Mouse (Mus musculus) kidney, adult 18-20 months (tissue): ENCODE results near the gene Mgat5b.

Experiments used
- DNase-seq: peaks from one replicate; pipeline ENCODE4 v3.0.0; 2021

The Mgat5b gene

GRCm38 (mm10) chr11:116985504-116986385 is 67.1 kb downstream of the Mgat5b start:
- no peak for DNase-seq

DNA sequence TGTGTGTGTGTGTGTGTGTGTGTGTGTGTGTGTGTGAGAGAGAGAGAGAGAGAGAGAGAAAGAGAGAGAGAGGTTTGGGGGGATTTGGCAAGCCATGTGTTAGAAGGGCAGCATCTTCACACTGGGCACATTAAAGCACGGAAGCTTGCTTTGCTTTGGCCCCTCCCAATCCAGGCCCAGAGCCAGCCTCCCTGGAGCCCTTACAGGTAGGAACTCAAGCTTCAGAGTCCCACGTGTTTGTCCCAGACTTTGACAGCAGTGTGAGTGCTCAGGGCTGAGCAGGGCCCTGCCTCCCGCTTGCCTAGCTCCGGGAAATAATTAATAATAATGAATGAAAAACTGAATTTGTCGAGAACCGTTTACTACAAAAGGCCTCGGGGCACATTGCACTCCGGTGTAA is 69.5 kb downstream of the Mgat5b start:
- DNase-seq, result no peak

DNA sequence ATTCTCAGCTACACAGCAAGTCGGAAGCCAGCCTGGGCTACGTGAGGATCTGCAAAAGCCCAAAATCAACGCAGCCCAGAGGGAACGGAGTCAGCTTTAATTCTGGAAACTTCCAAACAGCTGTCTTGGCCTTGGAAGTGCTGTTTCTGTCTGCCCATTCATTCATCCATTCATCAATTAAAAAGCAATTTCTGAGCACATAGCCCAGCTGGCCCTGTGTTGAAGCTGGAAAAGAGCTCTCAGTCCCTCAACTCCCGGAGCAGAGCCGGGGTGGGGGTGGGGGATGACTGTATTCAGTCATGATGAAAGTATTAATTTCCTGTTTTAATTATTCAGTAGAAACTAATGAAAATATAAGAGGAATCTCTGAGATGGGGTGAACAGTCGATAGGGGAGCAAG is 71.6 kb downstream of the Mgat5b start:
- DNase-seq, result no peak

DNA sequence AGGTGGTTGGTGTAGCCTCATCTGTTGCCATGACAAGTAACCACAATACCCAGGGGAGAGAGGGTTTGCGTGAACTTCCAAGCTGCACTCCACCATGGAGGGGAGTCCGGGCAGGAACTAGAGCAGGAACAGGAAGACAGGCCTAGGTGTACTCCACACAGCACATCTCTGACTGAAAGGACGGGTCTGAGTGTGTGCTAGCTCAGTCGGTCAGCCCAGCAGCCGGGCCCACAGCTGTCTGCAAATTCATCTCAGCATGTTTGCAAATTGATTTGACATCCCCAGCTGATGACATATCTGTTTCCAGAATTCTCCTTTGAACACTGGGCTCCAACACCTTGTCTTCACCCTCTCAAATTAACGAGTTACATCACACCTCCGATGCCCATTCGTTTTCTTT is 72.7 kb downstream of the Mgat5b start:
- no peak for DNase-seq

GRCm38 (mm10) chr11:116991964-116992363 is 73.3 kb downstream of the Mgat5b start:
- DNase-seq, result no peak

- peak; percentile 44 for DNase-seq
Measured at GRCm38 (mm10) chr11:116994095-116994582, 75.5 kb downstream of the Mgat5b start.

GRCm38 (mm10) chr11:116996976-116997375 is 78.3 kb downstream of the Mgat5b start:
- no peak for DNase-seq

GRCm38 (mm10) chr11:116998935-116999334 is 80.3 kb downstream of the Mgat5b start:
- no peak for DNase-seq

DNA sequence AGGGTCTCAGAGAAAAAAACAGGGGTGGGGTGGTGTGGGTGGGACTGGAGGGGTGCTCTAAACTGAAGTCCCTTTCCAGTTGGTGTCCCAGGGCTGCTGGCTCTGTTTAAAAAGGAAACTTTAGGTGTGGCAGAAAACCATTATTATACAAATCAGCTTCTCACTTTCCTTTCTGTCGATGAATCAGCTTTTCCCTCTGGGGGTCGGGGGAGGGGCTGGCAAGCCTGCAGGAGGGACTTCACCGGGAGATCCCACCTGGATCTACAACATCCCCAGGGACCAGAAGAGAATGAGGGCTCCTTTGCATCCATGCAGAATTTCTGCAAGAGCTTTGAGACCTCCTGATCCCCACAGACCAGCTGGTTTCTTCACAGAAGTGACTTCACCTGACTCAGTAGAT is 81.6 kb downstream of the Mgat5b start:
- no peak for DNase-seq

GRCm38 (mm10) chr11:117001789-117002188 is 83.1 kb downstream of the Mgat5b start:
- no peak for DNase-seq

- DNase-seq, result no peak
Measured at GRCm38 (mm10) chr11:117003503-117003902, 84.8 kb downstream of the Mgat5b start.

GRCm38 (mm10) chr11:117004277-117004676 is 85.6 kb downstream of the Mgat5b start:
- no peak for DNase-seq

DNA sequence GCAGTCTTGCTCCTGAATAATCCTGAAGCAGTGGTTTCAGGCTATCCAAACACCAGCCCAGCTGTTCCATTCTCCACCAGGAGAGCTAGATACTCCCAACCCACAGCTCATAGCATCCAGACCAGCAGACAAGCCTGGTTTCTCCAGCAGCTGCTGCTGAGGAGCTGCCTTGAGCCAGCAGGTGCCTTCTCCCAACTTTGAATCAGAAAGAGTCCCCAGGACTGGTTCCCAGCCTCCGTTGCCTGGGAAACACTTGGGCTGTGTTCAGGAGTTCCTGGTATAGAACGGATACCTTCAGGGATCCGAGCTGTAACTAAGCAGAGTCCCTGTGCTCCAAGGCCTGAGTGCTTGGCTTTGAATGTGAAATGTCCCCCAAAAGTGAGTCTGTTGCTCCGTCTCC is 98.8 kb downstream of the Mgat5b start:
- DNase-seq, result no peak

DNA sequence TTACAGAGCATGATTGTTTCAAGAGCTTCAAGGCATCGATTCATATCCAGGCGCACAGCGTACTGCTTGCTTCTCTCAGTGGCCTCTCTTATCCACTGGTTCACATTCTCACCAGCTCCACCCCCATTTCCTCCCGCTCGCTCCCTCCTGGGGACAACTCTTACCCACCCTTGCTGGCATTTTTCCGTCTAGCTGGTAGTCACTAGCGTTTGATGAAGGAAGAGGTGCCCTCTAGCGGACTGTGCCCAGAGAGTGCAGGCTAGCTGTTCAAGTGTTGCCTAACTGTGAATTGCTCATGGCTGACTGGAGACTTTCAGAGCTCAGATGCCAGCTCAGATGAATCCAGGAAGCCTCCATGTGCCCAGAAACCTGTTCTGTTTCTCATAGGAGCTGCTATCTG is 99.7 kb downstream of the Mgat5b start:
- peak; percentile 64 for DNase-seq

- no peak for DNase-seq
Measured at GRCm38 (mm10) chr11:117021026-117021425, 102.4 kb downstream of the Mgat5b start.

GRCm38 (mm10) chr11:117023537-117023936 is 104.9 kb downstream of the Mgat5b start:
- DNase-seq, result no peak

DNA sequence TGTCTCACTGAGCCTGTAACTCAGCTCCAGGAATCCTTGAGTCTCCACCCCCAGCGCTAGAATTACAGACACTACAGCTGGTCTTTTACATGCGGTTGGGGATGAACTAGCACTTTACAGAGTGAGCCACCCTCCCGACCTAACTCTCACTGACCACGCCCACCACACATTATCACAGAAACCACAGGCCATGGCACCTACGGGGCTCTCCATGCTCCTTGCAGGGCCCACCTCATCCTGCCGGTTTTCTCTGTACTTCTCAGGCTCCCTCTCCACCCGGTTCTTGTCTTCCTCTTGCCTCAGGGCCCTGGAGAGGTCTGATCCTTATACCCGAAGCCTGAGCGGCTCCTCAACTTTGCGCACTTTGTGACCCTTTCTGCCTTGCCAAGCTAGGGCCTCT is 109.0 kb downstream of the Mgat5b start:
- no peak for DNase-seq

GRCm38 (mm10) chr11:117028861-117029568 is 110.4 kb downstream of the Mgat5b start:
- no peak for DNase-seq

DNA sequence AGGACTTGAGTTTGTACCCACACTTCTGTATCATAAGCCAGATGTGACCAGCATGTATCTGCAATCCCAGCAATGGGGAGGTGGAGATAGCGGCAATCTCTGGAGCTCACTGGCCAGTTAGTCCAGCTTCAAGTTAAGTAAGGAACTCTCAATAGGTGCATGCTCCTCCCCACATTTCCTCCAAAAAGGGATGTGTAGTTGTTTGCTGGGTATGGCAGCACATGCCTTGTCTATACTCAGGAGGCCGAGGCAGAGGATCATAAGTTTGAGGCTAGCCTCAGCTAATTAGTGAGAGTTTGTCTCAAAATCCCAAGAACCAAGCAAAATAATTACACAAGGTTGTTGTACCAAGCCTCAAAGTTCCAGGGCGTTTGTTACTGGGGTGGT is 110.9 kb downstream of the Mgat5b start:
- no peak for DNase-seq

GRCm38 (mm10) chr11:117030018-117030417 is 111.4 kb downstream of the Mgat5b start:
- DNase-seq, result no peak

GRCm38 (mm10) chr11:117030471-117031101 is 111.9 kb downstream of the Mgat5b start:
- no peak for DNase-seq

DNA sequence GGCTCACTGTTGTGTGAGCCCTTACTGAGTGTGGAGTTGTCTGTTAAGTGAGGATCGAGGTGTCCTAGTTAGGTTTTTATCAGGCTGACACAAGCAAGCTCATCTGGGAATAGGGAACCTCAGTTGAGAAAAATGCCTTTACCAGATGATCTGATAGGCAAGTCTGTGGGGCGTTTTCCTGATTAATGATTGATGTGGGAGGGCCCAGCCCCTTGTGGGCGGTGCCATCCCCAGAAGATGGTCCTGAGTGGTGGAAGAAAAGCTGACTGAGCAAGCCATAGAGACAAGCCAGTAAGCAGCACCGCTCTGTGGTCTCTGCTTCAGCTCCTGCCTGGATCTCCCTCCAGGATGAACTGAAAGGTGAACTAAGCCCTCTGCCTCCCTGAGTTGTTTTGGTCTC is 112.6 kb downstream of the Mgat5b start:
- DNase-seq, result peak; percentile 37

GRCm38 (mm10) chr11:117035661-117036336 is 117.1 kb downstream of the Mgat5b start:
- no peak for DNase-seq
